ENCODE assay signal across 14 mouse cellular contexts in the genomic region with DNA sequence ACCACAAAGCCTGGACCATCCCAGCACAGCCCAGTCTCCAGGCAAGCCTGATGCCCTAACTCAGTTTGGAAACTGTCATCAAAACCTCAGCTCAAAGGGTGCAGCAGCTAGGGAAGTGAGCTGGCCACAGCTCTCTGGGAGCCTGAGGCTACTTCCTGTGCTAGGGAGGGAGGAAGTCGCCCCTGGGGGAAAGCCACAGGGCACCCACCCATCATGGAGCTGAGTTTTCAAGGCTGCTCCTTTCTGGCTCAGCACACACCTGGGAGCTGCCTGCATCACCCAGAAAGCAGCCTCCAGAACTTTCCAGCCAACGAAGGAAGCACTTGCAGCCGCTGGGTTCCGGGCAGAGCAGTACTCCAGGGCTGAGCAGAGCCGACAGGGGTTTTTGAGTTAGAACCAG. TPM values are rescaled to one million over a fixed set of nuclear protein-coding genes. Genes with fewer than 3 reads are reported as not detected.
DNase-seq lines count a peak whose midpoint lies in the region; ATAC-seq and TF ChIP-seq lines count a peak whose summit lies in the region.
"Had no signal": no experiment of that assay in that cellular context is flagged by ENCODE, and none has a peak within 500 bp of the region (broad histone marks: within the 10 kb centered on the region; RNA-seq: fewer than 3 reads in every experiment).

No protein-coding gene starts in this region.

- H3K27me3 ChIP-seq in kidney, postnatal 0 days (ENCODE audit: insufficient read depth, low read length) = no peaks in the 10 kb centered on the region
- peaks cover 29% of the 10 kb centered on the region for H3K27me3 ChIP-seq in embryonic facial prominence, embryonic 10.5 days (replicated peaks; ENCODE audit: low read depth, poor library complexity, severe bottlenecking)
- H3K27me3 ChIP-seq in midbrain, embryonic 11.5 days (ENCODE audit: control insufficient read depth, insufficient read depth, low read length) = no peaks in the 10 kb centered on the region
- H3K27me3 ChIP-seq: embryonic facial prominence, embryonic 15.5 days had no signal

- no peak for DNase-seq in kidney, postnatal 0 days (ENCODE audit: low spot score)
- no peak for DNase-seq in kidney, postnatal 10 days
- DNase-seq in embryonic facial prominence, embryonic 10.5 days (ENCODE audit: low spot score) = no peak
- DNase-seq in thymus, postnatal 25 days = peak; percentile 45
- no peak for DNase-seq in layer of hippocampus, adult 8-10 months (ENCODE audit: low spot score in 2 of 2)
- no peak for DNase-seq in midbrain, embryonic 11.5 days (ENCODE audit: low spot score, missing footprints)
- no peak for DNase-seq in frontal cortex, postnatal 25 days (ENCODE audit: low spot score in 2 of 2)
- DNase-seq: cerebellum, adult 9-10 months; kidney, adult 2 months had no signal

- no peak overlapping the region for H3K4me3 ChIP-seq in kidney, postnatal 0 days (replicated peaks; ENCODE audit: low read depth, low read length)
- no peak overlapping the region for H3K4me3 ChIP-seq in embryonic facial prominence, embryonic 10.5 days
- H3K4me3 ChIP-seq in midbrain, embryonic 11.5 days (ENCODE audit: low read depth, low read length) = no peak overlapping the region
- H3K4me3 ChIP-seq: embryonic facial prominence, embryonic 15.5 days; layer of hippocampus, adult 2 months; liver, embryonic 15.5 days; neural tube, embryonic 13.5 days had no signal

- TF ChIP-seq CTCF in kidney, postnatal 0 days (IDR thresholded peaks at IDR 0.05; ENCODE audit: low read depth) = no peak

- H3K27ac ChIP-seq in kidney, postnatal 0 days = peak overlapping the region; percentile 0; the same call in 1 of the 2 replicates
- H3K27ac ChIP-seq in embryonic facial prominence, embryonic 10.5 days (replicated peaks) = 0 out of 2 replicates have a peak overlapping the region, but pooled peaks have one; percentile 4
- H3K27ac ChIP-seq in midbrain, embryonic 11.5 days (ENCODE audit: low read depth, low read length) = no peak overlapping the region
- H3K27ac ChIP-seq: embryonic facial prominence, embryonic 15.5 days; layer of hippocampus, adult 2 months; liver, embryonic 15.5 days; neural tube, embryonic 13.5 days had no signal

- H3K4me2 ChIP-seq in kidney, postnatal 0 days (ENCODE audit: low read length) = no peak overlapping the region
- H3K4me2 ChIP-seq in midbrain, embryonic 11.5 days = no peak overlapping the region
- H3K4me2 ChIP-seq: embryonic facial prominence, embryonic 15.5 days; liver, embryonic 15.5 days; neural tube, embryonic 13.5 days had no signal

- 72% methylated on average over 5 of the region's 5 CpGs for WGBS in kidney, postnatal 0 days
- 78% methylated on average over 5 of the region's 5 CpGs for WGBS in embryonic facial prominence, embryonic 10.5 days
- 84% methylated on average over 5 of the region's 5 CpGs for WGBS in midbrain, embryonic 11.5 days

- H3K9me3 ChIP-seq in kidney, postnatal 0 days (replicated peaks; ENCODE audit: low read length) = no peaks in the 10 kb centered on the region
- H3K9me3 ChIP-seq in embryonic facial prominence, embryonic 10.5 days = no peaks in the 10 kb centered on the region
- no peaks in the 10 kb centered on the region for H3K9me3 ChIP-seq in midbrain, embryonic 11.5 days (ENCODE audit: control insufficient read depth, low read length)
- H3K9me3 ChIP-seq: embryonic facial prominence, embryonic 15.5 days; liver, embryonic 15.5 days; neural tube, embryonic 13.5 days had no signal

- H3K9ac ChIP-seq in kidney, postnatal 0 days (ENCODE audit: low read depth, low read length) = no peak overlapping the region
- no peak overlapping the region for H3K9ac ChIP-seq in midbrain, embryonic 11.5 days (ENCODE audit: low read length)
- H3K9ac ChIP-seq: embryonic facial prominence, embryonic 15.5 days; liver, embryonic 15.5 days; neural tube, embryonic 13.5 days had no signal

- ATAC-seq in kidney, postnatal 0 days (replicated peaks; ENCODE audit: low FRiP score, low read depth) = no peak
- peak; percentile 80 for ATAC-seq in megakaryocyte, adult 5-6 weeks (ENCODE audit: poor library complexity, severe bottlenecking)
- ATAC-seq in midbrain, embryonic 11.5 days (ENCODE audit: low FRiP score) = no peak

- H3K4me1 ChIP-seq in kidney, postnatal 0 days (replicated peaks; ENCODE audit: insufficient read depth, low read length) = peaks cover 17% of the 10 kb centered on the region
- peaks cover 54% of the 10 kb centered on the region for H3K4me1 ChIP-seq in embryonic facial prominence, embryonic 10.5 days
- H3K4me1 ChIP-seq in midbrain, embryonic 11.5 days (ENCODE audit: control insufficient read depth, insufficient read depth, low read length) = peaks cover 6% of the 10 kb centered on the region
- H3K4me1 ChIP-seq: liver, embryonic 15.5 days had no signal

- no peaks in the 10 kb centered on the region for H3K36me3 ChIP-seq in kidney, postnatal 0 days (ENCODE audit: insufficient read depth, low read length)
- no peaks in the 10 kb centered on the region for H3K36me3 ChIP-seq in embryonic facial prominence, embryonic 10.5 days (replicated peaks)
- no peaks in the 10 kb centered on the region for H3K36me3 ChIP-seq in midbrain, embryonic 11.5 days (ENCODE audit: control insufficient read depth, insufficient read depth, low read length)
- H3K36me3 ChIP-seq: embryonic facial prominence, embryonic 15.5 days; liver, embryonic 15.5 days; neural tube, embryonic 13.5 days had no signal

RNA-seq across cellular contexts. Expression of gene Nfatc2, which starts 18.4 kb away (rescaled TPM):
- 2.0 TPM in 2 replicates for polyA plus RNA-seq in kidney, postnatal 0 days (2015; fragmentation: Nextera tagmentation; extraction: Ambion mirVana)
- polyA plus RNA-seq in embryonic facial prominence, embryonic 10.5 days (2016; fragmentation: Nextera tagmentation; extraction: Ambion mirVana) = 0.45 and 0.66 TPM in 2 replicates
- total RNA-seq in megakaryocyte, adult 5-6 weeks (2015) = 12.9 and 14.1 TPM in 2 replicates
- total RNA-seq in megakaryocyte, adult 5-6 weeks (2017) = 3.2 and 6.4 TPM in 2 replicates
- 10 to 100 TPM; 17.8 to 22.0 (median 21.1) TPM for total RNA-seq in layer of hippocampus, adult 8-10 months (2022)
- polyA plus RNA-seq in midbrain, embryonic 11.5 days (2014; fragmentation: Nextera tagmentation; extraction: Ambion mirVana) = 0.66 and 0.72 TPM in 2 replicates
